Mouse (Mus musculus): Measurements from ENCODE around the gene Olfr691. TPM values are rescaled to one million over a fixed set of nuclear protein-coding genes. Genes with fewer than 3 reads are reported as not detected.
"Not testable (repeated sequence)": the region's sequence is repeated elsewhere in the genome, so short reads cannot be mapped to it uniquely, and the experiment has no call there.

The Olfr691 gene
- 1 to 10 TPM; 1.1 to 1.4 TPM for total RNA-seq (2021)
- long read RNA-seq, experiment 1: 0 reads
- long read RNA-seq, experiment 2: 0 reads

DNA sequence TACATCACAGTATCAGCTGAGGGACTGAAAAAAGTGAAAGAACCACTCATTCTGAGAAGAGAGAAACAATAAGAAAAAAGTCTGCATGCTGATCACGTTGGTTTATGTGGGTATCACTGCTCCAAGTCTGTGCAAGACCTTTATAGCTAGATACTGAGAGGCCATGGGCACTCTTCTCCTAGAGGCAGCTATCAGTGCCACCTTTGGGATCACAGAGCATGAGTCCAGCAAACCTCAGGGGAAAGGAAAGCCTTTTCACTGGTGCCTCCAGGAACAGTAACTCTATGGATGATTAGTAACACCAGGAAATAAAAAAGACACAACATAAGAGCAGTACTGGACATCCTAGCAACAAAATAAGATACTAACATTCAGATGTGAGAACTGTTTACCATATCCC, at the start of gene Olfr691:
Gene Olfr691, minus strand, starts transcription at position 101 of the 400 bp plus-strand sequence.
- no peak for DNase-seq (ENCODE audit: low spot score in 2 of 2)
- intact Hi-C loops (cut with DNase I): no loop called here

GRCm38 (mm10) chr7:105390236-105390635, 48.2 kb upstream of the Olfr691 start:
- no peak for DNase-seq (ENCODE audit: low spot score in 2 of 2)
- intact Hi-C loops (cut with DNase I): no loop called here

DNA sequence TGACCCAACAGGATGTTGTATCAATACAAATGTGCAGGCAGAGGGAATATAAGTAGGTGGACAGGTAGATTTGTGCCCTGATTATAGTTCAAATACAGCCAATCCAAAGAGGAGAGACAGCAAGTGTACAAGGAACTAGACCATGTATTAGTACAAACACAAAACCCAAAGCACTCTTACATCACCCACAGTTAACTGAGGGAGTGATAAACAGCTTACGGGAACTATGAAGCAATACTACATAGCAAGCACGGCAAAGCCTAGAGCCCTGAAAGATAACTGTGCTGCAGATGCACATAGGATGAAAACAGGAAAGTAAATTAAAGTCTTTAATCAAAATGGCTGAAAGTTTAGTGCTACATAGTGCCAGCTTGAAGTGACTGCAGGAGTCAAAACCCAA, 45.6 kb upstream of the Olfr691 start:
- DNase-seq (ENCODE audit: low spot score in 2 of 2): no peak
- intact Hi-C loops (cut with DNase I): no loop called here

- DNase-seq (ENCODE audit: low spot score in 2 of 2): no peak
- intact Hi-C loops (cut with DNase I): no loop called here
Observed at GRCm38 (mm10) chr7:105380329-105380728, 38.3 kb upstream of the Olfr691 start.

DNA sequence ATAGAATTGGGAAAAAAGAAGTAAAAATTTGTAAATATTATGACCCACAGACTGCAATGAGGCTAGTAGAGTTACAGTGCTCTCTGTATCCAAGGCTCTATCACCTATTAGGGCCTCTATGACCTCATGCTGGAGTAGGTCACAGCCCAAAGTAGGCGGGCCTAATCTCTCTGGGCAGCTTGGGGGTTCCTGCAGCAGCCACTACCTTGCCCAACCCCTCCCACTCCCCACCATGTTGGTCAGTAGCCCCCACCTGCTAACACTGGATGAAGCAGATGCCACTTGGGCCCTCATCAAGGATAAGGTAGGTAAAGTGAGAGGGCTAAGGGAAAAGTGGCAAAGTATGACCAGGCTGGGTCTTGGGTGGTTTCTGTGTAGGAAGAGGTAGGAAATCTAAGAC, 32.8 kb upstream of the Olfr691 start, which contains the start of gene Gm5901:
Gene Gm5901, plus strand, starts transcription at position 173 of the 400 bp plus-strand sequence.
- intact Hi-C loops (cut with DNase I): no loop called here

GRCm38 (mm10) chr7:105373976-105374375, 31.9 kb upstream of the Olfr691 start:
- peak in 1 of 2 experiments; percentile 18 for DNase-seq (ENCODE audit: low spot score in 2 of 2)
- intact Hi-C loops (cut with DNase I): no loop called here

More for the DNA sequence above, 32.8 kb upstream of the Olfr691 start, which contains the start of gene Gm5901:
- no peak for DNase-seq (ENCODE audit: low spot score in 2 of 2)

DNA sequence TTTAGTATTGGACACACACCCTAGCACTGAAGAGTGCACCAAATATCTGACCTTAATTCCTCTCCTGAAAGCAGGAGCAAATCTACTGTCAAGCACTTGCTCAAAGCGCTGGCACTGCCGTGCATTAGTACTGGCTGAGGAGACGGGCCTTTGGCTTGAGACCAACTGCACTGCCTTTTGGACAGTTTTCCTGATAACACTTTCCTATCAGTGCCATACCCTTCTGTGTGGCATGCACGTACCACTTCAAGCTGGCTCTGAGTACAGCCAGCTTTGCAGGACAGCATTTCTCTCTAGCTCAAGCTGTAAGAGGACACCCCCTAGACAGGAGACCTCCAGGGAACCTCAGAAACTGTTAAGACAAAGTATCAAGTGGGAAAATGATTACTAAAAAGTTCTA, 31.4 kb upstream of the Olfr691 start:
- intact Hi-C loops (cut with DNase I): no loop called here
- no peak for DNase-seq (ENCODE audit: low spot score in 2 of 2)

- intact Hi-C loops (cut with DNase I): no loop called here
Observed at GRCm38 (mm10) chr7:105372912-105373311, 30.8 kb upstream of the Olfr691 start.

DNA sequence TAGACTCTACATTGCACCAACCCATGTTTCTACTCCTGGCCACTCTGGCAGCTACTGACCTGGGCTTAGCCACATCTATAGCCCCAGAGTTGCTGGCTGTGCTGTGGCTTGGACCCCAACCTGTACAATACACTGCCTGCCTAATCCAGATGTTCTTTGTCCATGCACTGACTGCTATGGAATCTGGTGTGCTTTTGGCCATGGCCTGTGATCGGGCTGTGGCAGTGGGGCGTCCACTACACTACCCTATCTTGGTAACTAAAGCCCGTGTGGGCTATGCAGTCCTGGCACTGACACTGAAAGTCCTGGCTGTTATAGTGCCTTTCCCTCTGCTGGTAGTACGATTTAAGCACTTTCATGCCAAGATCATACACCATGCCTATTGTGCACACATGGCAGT, 26.5 kb upstream of the Olfr691 start:
- no peak for DNase-seq (ENCODE audit: low spot score in 2 of 2)
- intact Hi-C loops (cut with DNase I): no loop called here

More at GRCm38 (mm10) chr7:105372912-105373311, 30.8 kb upstream of the Olfr691 start:
- no peak for DNase-seq (ENCODE audit: low spot score in 2 of 2)

GRCm38 (mm10) chr7:105367930-105368329, 25.9 kb upstream of the Olfr691 start, which contains the start of gene Olfr692:
Gene Olfr692, plus strand, starts transcription at chr7:105368230.
- no peak for DNase-seq (ENCODE audit: low spot score in 2 of 2)
- intact Hi-C loops (cut with DNase I): no loop called here

DNA sequence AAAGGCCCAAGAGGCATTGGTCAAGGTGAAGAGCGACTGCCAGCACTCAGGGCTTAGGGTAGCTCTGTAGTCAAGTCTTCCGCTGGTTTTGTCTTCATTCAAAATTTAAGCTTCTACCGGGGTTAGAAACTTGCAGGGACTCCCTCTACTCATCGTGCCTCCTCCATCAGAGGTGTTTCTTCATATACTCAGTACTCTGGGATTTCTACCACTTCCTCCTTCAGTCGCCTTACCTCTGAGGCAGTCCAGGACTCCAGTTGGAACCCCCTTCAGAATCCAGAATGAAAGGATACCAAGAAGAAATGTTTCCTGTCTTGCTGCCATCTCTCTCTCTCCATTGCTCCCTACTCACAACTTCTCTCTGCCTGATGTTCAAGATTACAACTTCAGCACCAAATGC, 25.2 kb upstream of the Olfr691 start:
- intact Hi-C loops (cut with DNase I): no loop called here
- no peak for DNase-seq (ENCODE audit: low spot score in 2 of 2)

GRCm38 (mm10) chr7:105361713-105362112, 19.6 kb upstream of the Olfr691 start:
- no peak for DNase-seq (ENCODE audit: low spot score in 2 of 2)
- intact Hi-C loops (cut with DNase I): no loop called here

DNA sequence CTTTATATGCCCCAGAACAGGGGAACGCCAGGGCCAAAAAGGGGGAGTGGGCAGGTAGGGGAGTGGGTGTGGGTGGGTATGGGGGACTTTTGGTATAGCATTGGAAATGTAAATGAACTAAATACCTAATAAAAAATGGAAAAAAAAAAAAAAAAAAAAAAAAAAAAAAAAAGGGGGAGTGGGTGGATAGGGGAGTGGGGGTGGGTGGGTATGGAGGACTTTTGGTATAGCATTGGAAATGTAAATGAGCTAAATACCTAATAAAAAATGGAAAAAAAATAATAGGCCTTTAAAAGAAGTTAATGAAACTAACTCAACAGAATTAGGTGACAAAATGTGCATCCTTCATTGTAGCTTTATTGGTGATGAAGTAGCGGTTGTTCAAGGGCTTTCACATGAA, 14.4 kb upstream of the Olfr691 start:
- DNase-seq (ENCODE audit: low spot score in 2 of 2): not testable (repeated sequence)

GRCm38 (mm10) chr7:105356064-105356463, 14.0 kb upstream of the Olfr691 start:
- intact Hi-C loops (cut with DNase I); DNase-seq (ENCODE audit: low spot score in 2 of 2): not testable (repeated sequence)

More for the DNA sequence above, 14.4 kb upstream of the Olfr691 start:
- intact Hi-C loops (cut with DNase I): not testable (repeated sequence)

DNA sequence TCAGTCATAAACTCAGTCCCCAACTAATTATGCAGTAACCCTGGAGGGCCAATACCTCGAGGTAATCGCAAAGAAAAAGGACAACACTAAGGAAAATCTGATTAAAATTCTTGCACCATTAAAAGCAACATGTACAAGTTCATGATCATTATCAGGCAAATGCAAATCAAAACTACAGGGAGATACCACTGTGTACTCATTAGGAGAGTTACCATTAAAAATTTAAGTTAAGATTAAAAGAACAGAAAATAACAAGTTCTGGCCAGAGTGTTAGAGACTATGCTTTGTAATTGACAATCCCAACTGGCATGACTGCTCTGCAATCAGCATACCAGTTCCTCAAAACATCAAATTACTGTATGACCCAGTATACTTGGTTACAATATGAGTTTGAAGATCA, 682 bp upstream of the Olfr691 start:
- intact Hi-C loops (cut with DNase I): no loop called here
- no peak for DNase-seq (ENCODE audit: low spot score in 2 of 2)

DNA sequence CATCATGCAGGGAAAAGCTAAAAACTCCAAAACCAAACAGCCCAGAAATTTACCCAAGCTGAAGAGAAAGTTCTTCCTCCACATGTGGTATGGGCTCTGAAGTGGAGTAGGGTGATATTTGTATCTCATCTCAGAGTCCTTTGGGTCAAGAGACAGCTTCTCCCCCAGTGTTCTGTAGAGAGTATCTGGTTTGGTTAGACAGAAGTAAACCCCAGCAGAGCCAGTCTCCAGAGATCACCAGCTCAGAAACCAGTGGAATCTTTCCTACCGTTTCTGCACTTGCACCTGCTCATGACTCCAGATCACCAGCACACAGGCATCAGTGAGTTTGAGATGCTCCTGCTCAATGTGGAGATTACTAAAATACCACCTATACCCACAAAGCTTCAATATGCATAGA, 8.1 kb downstream of the Olfr691 start, which contains the start of gene Olfr690:
Gene Olfr690, minus strand, starts transcription at position 101 of the 400 bp plus-strand sequence.
- no peak for DNase-seq (ENCODE audit: low spot score in 2 of 2)
- intact Hi-C loops (cut with DNase I): no loop called here

DNA sequence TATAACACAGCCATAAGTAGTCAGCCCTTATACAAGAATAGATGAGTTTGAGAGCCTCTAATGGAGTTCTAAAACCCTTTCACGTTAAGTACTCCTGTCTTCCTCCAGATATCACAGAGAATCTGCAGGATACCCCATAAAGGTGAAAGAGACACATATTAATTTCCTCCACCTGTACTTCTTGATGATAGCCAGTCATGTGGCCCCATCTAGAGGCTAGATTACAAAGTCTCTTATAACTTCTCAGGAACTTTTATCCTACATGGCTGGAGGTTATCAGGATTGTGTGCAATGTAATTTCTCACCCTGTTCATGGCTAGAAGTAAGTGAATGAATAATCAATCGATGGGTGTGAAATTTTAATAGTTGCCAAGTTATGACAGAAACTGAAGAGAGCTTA, 16.8 kb downstream of the Olfr691 start:
- intact Hi-C loops (cut with DNase I): no loop called here

DNA sequence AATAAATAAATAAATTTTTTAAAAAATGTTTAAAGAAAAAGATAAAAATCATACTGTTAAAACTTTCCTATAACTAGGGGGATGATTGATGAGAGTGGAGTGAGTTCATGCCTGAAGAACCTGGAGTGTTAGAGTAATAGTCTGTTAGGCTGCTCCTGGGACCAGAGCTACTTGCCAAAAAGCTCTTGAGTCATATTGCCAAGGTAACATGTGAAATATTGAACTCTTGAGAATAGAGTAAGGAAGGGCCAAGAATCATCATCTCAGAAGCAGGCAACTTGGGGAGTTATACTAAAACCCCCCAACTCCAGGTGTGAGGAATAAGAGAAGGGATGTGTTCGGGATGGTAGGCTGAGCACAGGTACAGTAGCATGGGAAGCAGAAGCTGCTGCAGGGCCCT, 31.2 kb downstream of the Olfr691 start, which contains the start of gene Olfr689:
Gene Olfr689, plus strand, starts transcription at position 301 of the 400 bp plus-strand sequence.
- intact Hi-C loops (cut with DNase I): no loop called here

More for the DNA sequence above, 16.8 kb downstream of the Olfr691 start:
- no peak for DNase-seq (ENCODE audit: low spot score in 2 of 2)

DNA sequence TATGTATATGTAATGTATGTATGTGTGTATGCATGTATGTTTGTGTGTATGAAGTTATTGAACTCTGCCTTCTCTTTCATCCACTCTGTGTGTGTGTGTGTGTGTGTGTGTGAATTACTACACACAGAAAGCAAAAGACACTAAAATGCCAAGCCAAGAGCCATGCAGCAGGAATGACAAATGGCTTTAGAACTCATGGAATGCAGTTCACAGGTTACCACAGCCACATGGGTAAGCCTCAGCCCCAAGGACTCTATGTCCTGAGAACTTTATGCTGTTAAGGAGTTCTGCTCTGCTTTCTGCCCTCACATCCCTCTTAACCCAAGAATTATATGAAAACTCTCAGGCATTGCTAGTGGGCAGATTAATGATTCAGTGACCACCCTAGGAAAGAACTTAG, 52.0 kb downstream of the Olfr691 start:
- intact Hi-C loops (cut with DNase I): no loop called here
- DNase-seq (ENCODE audit: low spot score in 2 of 2): no peak

More for the DNA sequence above, 31.2 kb downstream of the Olfr691 start, which contains the start of gene Olfr689:
- DNase-seq (ENCODE audit: low spot score in 2 of 2): no peak

DNA sequence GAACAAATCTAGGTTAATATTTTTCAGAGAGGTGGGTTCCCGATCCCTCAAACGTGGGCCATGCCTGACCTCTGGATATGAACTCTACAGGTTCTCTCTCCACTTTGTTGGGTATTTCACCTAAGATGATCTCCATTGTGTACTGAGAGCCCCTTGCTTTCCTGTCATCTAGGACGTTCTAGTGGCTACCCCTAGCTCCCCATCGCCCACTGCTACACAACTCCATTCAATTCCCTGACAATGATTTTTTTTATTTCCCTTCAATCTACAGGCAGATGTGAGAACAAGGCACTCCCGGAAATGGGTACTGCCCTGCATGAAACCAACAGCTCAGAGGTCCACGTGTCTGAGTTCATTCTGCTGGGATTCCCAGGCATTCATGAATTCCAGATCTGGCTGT, 54.3 kb downstream of the Olfr691 start, which contains the start of gene Olfr688:
Gene Olfr688, plus strand, starts transcription at position 301 of the 400 bp plus-strand sequence.
- intact Hi-C loops (cut with DNase I): no loop called here
- DNase-seq (ENCODE audit: low spot score in 2 of 2): no peak
